Mouse (Mus musculus) gastrocnemius, adult 8-10 months (tissue): ENCODE measurements around the gene Armh3. TPM values are rescaled to one million over a fixed set of nuclear protein-coding genes. Genes with fewer than 3 reads are reported as not detected.
"Not testable (repeated sequence)": the region's sequence is repeated elsewhere in the genome, so short reads cannot be mapped to it uniquely, and the experiment has no call there.

ENCODE experiments used
- DNase-seq, 2 experiments: peaks; one replicate each; pipeline ENCODE4 v3.0.0; 2022; ENCODE audit warnings: low spot score in 2 of 2
- total RNA-seq, 4 experiments: library from RNA; stranded (reverse); gene quantifications; 2 replicates each; pipeline ENCODE4 v1.2.4; 2022

Gene Armh3
- total RNA-seq, 4 experiments from 2014 or later: 11.2 to 12.5 (median 12.1) TPM

DNA sequence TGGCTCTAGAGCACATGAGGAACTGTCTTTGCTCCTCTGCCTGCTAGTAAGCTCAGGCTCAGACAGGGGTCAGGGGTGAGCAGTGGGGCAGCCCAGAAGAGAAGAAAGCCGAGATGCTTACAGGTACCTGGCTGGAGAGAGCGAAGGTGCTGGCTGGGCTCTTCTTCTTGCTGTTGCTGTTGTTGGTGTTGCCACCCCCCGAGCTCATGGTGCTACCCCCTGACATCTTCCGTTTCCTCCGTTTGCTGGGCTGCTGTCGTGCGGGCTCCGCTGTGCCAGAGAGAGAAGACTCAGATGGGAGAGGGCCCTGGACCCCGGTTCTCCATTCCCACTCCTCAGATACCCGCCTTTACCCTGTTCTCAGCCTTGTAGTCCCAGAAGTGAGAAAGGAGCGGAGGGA lies 35.6 kb upstream of the Armh3 start:
- DNase-seq: no peak

GRCm38 (mm10) chr19:46032731-46033510 lies 34.6 kb upstream of the Armh3 start:
- no peak for DNase-seq

- DNase-seq: no peak
These were observed 33.6 kb upstream of the Armh3 start for GRCm38 (mm10) chr19:46031689-46032432.

DNA sequence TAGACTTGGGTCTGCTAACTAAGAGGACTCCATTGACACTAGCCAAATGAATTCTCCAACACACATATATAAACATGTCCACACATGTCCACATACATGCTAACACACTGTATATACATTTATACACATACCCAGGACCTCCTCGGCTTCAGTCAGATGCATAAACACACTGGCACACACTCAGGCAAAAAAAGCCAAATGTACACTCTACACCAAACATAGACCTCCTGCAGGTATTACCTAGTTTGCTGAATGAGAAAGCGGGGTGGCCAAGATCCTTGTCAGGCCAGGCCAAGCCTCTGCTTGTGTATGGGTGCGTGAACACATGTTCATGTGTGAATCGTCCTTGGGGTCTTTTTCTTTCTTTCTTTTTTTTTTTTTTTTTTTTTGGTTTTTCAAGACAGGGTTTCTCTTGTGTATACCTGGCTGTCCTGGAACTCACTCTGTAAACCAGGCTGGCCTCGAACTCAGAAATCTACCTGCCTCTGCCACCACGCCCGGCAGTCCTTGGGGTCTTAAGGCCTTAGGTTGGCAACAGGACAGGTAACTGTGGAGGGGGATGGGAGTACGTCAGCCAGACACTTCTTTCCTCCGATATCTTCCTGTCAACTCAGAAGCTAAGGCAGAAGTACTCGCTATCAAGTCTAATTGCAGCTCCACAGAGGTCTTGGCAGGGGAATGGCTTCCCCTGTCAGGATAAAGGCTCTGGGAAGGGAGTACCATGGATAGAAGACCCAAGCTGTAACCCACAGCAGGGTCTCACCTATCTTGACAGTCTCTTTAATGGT lies 32.1 kb upstream of the Armh3 start:
- no peak for DNase-seq

- no peak for DNase-seq
These were observed 31.4 kb upstream of the Armh3 start for GRCm38 (mm10) chr19:46029652-46030051.

DNA sequence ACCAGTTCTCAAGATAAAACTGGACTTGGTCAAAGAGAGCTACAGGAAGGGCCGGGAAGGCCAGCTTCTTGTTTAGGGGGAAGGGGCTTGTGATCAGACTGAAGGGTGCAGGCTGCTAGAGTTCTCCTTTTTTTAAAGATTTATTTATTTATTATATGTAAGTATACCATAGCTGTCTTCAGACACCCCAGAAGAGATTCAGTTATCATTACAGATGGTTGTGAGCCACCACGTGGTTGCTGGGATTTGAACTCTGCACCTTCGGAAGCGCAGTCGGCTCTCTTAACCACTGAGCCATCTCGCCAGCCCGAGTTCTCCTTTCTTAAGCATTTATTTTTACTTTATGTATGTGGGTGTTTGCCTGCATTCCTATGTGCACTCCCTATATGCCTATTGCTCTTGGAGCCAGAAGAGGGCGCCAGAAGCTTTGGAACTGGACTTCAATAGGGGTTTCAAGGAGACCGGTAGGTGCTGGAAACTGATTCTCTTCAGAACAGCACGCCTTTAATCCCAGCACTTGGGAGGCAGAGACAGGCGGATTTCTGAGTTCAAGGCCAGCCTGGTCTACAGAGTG lies 30.5 kb upstream of the Armh3 start:
- no peak for DNase-seq

DNA sequence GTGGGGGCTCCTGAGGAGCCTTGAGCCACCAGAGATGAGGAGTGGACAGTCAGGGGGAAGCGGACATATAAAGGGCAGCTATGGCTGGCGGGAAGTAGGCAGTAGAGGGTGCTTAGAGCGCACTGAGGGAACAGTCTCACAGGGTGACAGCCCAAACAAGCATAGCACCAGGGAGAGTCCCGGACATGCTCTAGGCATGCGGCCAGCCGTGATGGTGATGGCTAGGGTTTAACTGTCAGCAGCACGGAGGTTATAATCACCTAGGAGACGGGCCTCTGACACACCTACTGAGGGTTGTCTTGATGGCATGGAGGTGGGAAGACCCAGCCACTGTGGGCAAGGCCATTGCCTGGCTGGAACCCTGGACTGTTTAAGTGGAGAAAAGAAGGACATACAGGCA lies 28.3 kb upstream of the Armh3 start:
- no peak for DNase-seq

- no peak for DNase-seq
These were observed 26.7 kb upstream of the Armh3 start for GRCm38 (mm10) chr19:46024959-46025358.

GRCm38 (mm10) chr19:46016023-46016422 lies 17.7 kb upstream of the Armh3 start:
- DNase-seq: no peak

GRCm38 (mm10) chr19:46014572-46015178 lies 16.4 kb upstream of the Armh3 start:
- DNase-seq: peak; percentile 76 to 81

DNA sequence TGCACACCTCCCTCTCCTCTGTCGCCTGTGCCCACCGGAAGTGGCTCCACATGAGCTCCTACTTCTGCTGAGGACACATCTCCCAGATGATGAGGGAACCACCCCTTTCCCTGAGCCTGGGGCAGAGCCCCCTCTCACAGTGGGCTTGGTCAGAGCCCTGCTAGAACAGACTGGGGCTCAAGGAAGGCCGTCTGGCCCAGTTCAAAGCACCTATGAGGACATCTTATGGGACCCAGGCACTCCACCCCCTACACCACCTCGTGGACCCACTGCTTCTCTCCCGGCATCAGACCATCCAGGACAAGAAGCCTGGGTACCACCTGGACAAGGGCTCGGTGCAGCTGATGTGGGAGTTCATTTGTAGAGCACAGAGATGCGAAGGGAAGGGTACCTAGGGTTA lies 7.4 kb upstream of the Armh3 start:
- no peak for DNase-seq

DNA sequence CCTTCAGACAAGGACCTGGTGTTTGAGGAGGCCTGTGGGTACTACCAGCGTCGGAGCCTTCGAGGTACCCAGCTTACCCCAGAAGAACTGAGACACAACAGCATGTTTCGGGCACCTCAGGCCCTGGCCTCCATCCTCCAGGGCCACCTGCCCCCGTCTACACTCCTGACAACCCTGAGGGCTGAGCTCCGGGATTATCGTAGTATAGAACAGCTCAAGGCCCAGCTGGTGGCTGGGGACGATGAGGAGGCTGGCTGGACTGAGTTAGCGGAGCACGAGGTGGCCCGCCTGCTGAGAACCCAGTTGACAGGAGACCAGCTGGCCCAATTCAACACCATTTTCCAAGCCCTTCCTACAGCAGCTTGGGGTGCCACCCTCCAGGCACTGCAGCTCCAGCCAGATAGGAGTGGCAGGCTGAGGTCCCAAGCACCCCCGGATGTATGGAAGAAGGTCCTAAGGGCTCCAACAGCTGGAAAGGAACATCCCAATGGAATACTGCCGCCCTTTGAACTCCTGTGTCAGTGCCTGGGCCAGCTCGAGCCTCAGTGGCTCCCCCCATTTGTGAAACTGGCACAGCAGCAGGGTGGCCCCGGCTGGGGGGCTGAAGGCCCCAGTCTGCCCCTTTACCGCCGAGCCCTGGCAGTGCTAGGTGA lies 6.7 kb upstream of the Armh3 start:
- no peak for DNase-seq

GRCm38 (mm10) chr19:46003371-46004226 lies 5.3 kb upstream of the Armh3 start, which contains the start of gene Hps6:
Gene Hps6, plus strand, starts transcription at chr19:46003508.
- DNase-seq: peak; percentile 86 to 88

DNA sequence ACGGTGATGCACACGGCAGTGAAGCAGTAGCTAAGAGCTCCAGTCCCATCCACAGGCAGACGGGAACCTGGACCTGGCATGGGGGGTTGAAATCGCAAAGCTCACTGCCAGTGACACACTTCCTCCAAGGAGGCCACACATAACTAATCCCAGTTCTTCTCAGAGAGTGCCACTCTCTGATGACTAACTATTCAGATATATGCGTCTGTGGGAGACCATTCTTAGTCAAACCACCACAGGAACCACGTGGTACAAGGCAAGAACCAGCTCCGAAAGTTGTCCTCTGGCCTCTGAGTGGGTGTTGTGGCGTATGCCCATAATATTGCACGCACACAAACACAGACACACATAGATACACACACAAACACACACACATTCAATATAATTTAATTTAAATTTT lies 4.0 kb upstream of the Armh3 start:
- no peak for DNase-seq

GRCm38 (mm10) chr19:45999378-45999777 lies 1.1 kb upstream of the Armh3 start:
- no peak for DNase-seq

DNA sequence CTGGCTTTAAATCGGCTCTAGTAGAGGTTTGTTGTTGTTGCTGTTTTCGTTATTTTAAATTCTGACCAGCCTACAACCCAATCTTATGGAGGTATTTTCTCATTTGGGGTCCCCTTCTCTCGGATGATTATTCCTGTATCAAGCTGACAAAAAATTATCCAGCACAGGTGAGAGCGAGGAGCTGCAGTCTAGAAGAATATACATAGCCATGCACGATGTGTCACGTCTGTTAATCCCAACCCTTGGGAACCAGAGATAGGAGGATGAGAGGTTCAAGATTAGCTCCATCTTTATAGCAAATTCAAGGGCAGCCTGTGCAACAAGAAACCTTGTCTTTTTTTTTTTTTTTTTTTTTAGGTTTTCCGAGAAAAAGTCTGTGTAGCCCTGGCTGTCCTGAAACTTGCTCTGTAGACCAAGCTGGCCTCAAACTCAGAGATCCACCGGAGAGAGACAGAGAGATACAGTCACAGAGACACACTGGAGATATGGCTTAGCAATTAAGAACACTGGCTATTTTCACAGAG lies 468 bp upstream of the Armh3 start:
- DNase-seq: no peak

DNA sequence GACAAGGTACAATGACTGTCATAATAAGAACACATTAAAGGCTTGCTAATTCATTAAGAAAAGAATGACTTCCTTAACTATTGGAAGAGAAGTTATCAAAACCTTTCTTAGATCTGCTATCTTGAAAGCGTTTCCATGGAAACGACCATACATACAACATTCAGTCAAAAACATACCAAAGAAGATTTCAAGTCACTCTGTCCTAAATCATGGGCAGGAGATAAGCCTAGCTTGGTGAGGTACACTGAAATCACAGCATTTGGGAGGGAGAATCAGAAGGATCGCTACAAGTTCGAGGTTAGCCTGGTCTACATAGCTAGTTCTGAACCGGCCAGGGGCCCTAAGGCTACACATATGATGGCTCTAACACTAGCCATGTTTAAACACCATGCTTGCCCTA lies 923 bp downstream of the Armh3 start:
- DNase-seq: no peak

DNA sequence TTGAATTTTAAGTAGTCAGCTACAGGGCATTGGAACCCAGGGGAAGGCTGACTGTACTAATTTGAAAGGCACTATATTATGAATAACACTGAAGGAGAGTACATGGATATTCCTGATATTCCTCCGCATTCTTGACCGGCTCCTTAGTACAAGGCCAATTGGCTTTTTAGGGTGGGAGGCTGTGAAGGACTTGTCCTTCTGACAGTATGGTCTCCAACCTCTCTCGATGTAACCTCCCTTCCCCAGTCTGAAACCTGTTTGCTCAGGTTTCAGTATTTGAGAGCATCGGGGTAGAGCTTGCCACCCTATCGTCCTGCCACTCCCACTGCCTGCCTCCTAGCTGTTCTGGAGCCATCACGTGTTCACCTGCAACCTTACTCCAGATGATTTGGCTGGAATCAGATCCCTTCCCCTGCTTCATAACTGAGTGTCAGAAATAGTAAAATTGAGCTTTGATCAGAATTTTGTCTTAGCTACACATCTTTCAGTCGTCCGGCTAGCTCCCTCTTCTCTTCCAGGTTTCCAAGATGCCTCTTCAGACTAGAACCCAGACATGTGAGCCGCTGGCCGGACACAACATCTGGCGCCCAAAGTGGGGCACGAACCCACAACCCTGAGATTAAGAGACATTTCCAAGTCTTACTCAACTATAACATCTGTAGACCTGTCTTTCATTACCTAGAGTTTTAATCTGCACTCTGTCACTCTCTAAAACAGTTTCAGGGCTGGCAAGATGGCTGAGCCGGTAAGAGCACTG lies 4.1 kb downstream of the Armh3 start:
- DNase-seq: no peak

GRCm38 (mm10) chr19:45993441-45993840 lies 4.8 kb downstream of the Armh3 start:
- not testable (repeated sequence) for DNase-seq
